Mouse (Mus musculus): ENCODE results near the gene Alyref. TPM values are rescaled to one million over a fixed set of nuclear protein-coding genes. Genes with fewer than 3 reads are reported as not detected.

The Alyref gene
- polyA plus RNA-seq, 1 experiment from 2014 or later, result 213 TPM

DNA sequence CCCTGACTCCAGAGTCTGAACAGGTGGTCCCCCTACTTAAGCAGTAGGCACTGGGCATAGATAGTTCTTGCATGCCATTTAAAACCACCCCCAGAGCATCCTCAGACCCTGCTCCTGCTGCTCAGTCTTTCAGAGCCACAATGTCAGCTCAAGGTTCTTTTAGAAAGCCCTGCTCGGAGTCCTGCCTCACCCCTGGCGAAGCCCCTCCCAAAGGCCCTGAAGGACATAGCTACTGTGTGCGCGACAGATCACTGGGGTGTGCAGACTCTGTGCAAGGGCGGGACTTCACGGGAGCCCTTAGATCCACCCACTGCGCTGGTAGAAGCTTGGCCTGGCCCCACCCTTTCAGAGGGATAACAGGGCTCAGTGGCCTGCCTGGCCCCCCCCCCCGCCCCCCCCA, 11.1 kb upstream of the Alyref start:
- TF ChIP-seq CTCF (IDR thresholded peaks at IDR 0.05; ENCODE audit: low read depth), result no peak
- H3K4me1 ChIP-seq (replicated peaks; ENCODE audit: control insufficient read depth, insufficient read depth), result peaks cover 3% of the 10 kb centered on the region; the same call in 1 of the 2 replicates
- DNase-seq (ENCODE audit: low spot score) (peak; percentile 66), ATAC-seq (ENCODE audit: low FRiP score, low TSS enrichment) (peak; percentile 48; the same call in 1 of the 2 replicates)
- no peak overlapping the region for H3K27ac ChIP-seq (replicated peaks)
- WGBS, result 31% methylated on average over 7 of the region's 8 CpGs
- peak overlapping the region; percentile 55; the same call in 1 of the 2 replicates for H3K9ac ChIP-seq (ENCODE audit: low read length)
- H3K36me3 ChIP-seq (ENCODE audit: control insufficient read depth, insufficient read depth, low read length), result peaks cover 12% of the 10 kb centered on the region
- H3K4me3 ChIP-seq (ENCODE audit: low read depth, low read length), result no peak overlapping the region
- H3K4me2 ChIP-seq (replicated peaks; ENCODE audit: low read depth), result peak overlapping the region; percentile 63
- no peaks in the 10 kb centered on the region for H3K9me3 ChIP-seq (ENCODE audit: control insufficient read depth, low read length)
- no peaks in the 10 kb centered on the region for H3K27me3 ChIP-seq (ENCODE audit: control insufficient read depth, insufficient read depth, low read length)

- 5% methylated on average over 44 of the region's 45 CpGs for WGBS
- H3K9ac ChIP-seq (ENCODE audit: low read length), result peak within 1 kb of the TSS; percentile 55
- TF ChIP-seq EP300 (optimal IDR thresholded peaks at IDR 0.05) (no peak), CTCF (IDR thresholded peaks at IDR 0.05; ENCODE audit: low read depth) (no peak)
- no peaks in the 10 kb centered on the region for H3K27me3 ChIP-seq (ENCODE audit: control insufficient read depth, insufficient read depth, low read length)
- H3K27ac ChIP-seq (replicated peaks), result no peak within 1 kb of the TSS
- peak within 1 kb of the TSS; percentile 63 for H3K4me2 ChIP-seq (replicated peaks; ENCODE audit: low read depth)
- H3K4me1 ChIP-seq (replicated peaks; ENCODE audit: control insufficient read depth, insufficient read depth), result peaks cover 3% of the 10 kb centered on the region; the same call in 1 of the 2 replicates
- ATAC-seq (ENCODE audit: low FRiP score, low TSS enrichment), result peak; percentile 18
- DNase-seq (ENCODE audit: low spot score), result peak; percentile 61
- H3K4me3 ChIP-seq (ENCODE audit: low read depth, low read length), result peak within 1 kb of the TSS; percentile 27; the same call in 1 of the 2 replicates
- H3K9me3 ChIP-seq (ENCODE audit: control insufficient read depth, low read length), result no peaks in the 10 kb centered on the region
- peaks cover 12% of the 10 kb centered on the region for H3K36me3 ChIP-seq (ENCODE audit: control insufficient read depth, insufficient read depth, low read length)
Observed at GRCm38 (mm10) chr11:120608241-120609034, 10.3 kb upstream of the Alyref start, which contains the start of gene Npb. Gene Npb, plus strand, starts transcription at chr11:120608477.

GRCm38 (mm10) chr11:120606764-120607163, 8.6 kb upstream of the Alyref start:
- Histone ChIP-seq H3K9me3 (ENCODE audit: control insufficient read depth, low read length) (no peaks in the 10 kb centered on the region), H3K4me3 (ENCODE audit: low read depth, low read length) (no peak overlapping the region), H3K9ac (ENCODE audit: low read length) (peak overlapping the region; percentile 35; the same call in 1 of the 2 replicates), H3K36me3 (ENCODE audit: control insufficient read depth, insufficient read depth, low read length) (peaks cover 14% of the 10 kb centered on the region), H3K4me2 (replicated peaks; ENCODE audit: low read depth) (no peak overlapping the region), H3K27me3 (ENCODE audit: control insufficient read depth, insufficient read depth, low read length) (no peaks in the 10 kb centered on the region), H3K27ac (replicated peaks) (no peak overlapping the region; the same call in 1 of the 2 replicates), H3K4me1 (replicated peaks; ENCODE audit: control insufficient read depth, insufficient read depth) (peaks cover 3% of the 10 kb centered on the region; the same call in 1 of the 2 replicates)
- DNase-seq (ENCODE audit: low spot score), result no peak
- no peak for ATAC-seq (ENCODE audit: low FRiP score, low TSS enrichment)
- 74% methylated on average over 4 of the region's 4 CpGs for WGBS
- TF ChIP-seq EP300 (optimal IDR thresholded peaks at IDR 0.05) (no peak), CTCF (IDR thresholded peaks at IDR 0.05; ENCODE audit: low read depth) (no peak)

- H3K9me3 ChIP-seq (ENCODE audit: control insufficient read depth, low read length), result no peaks in the 10 kb centered on the region
- H3K4me1 ChIP-seq (replicated peaks; ENCODE audit: control insufficient read depth, insufficient read depth), result peaks cover 3% of the 10 kb centered on the region; the same call in 1 of the 2 replicates
- DNase-seq (ENCODE audit: low spot score), result no peak
- WGBS, result 85% methylated on average over 7 of the region's 7 CpGs
- ATAC-seq (ENCODE audit: low FRiP score, low TSS enrichment), result no peak
- no peak overlapping the region for H3K9ac ChIP-seq (ENCODE audit: low read length)
- H3K36me3 ChIP-seq (ENCODE audit: control insufficient read depth, insufficient read depth, low read length), result peaks cover 8% of the 10 kb centered on the region
- H3K27me3 ChIP-seq (ENCODE audit: control insufficient read depth, insufficient read depth, low read length), result no peaks in the 10 kb centered on the region
- H3K27ac ChIP-seq (replicated peaks), result no peak overlapping the region
- no peak for TF ChIP-seq EP300 (optimal IDR thresholded peaks at IDR 0.05)
- TF ChIP-seq CTCF (IDR thresholded peaks at IDR 0.05; ENCODE audit: low read depth), result no peak
- H3K4me2 ChIP-seq (replicated peaks; ENCODE audit: low read depth), result no peak overlapping the region
- H3K4me3 ChIP-seq (ENCODE audit: low read depth, low read length), result no peak overlapping the region
Observed at GRCm38 (mm10) chr11:120605667-120606066, 7.5 kb upstream of the Alyref start.

DNA sequence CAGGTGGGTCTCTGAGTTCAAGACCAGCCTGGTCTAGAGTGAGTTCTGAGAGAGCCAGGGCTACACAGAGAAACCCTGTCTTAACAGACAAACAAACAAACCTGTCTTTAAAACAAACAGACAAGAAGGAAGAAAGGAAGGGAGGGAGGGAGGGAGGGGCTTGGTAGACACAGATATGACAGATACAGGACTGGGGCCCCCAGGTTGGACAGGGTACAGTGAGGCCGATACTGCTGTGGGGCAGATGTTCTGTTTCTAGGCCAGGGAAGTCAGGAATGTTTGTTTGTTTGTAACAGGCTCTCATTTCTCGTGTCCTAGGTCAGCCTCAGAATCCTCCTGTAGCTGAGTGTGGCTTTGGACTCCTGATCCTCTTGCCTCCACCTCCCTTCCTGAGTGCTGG, 5.4 kb upstream of the Alyref start:
- no peak overlapping the region for H3K4me2 ChIP-seq (replicated peaks; ENCODE audit: low read depth)
- no peak overlapping the region for H3K9ac ChIP-seq (ENCODE audit: low read length)
- peaks cover 1% of the 10 kb centered on the region; the same call in 1 of the 2 replicates for H3K4me1 ChIP-seq (replicated peaks; ENCODE audit: control insufficient read depth, insufficient read depth)
- H3K4me3 ChIP-seq (ENCODE audit: low read depth, low read length), result no peak overlapping the region
- H3K27ac ChIP-seq (replicated peaks), result no peak overlapping the region
- ATAC-seq (ENCODE audit: low FRiP score, low TSS enrichment) (no peak), DNase-seq (ENCODE audit: low spot score) (no peak)
- no peak for TF ChIP-seq EP300 (optimal IDR thresholded peaks at IDR 0.05)
- peaks cover 6% of the 10 kb centered on the region; the same call in 1 of the 2 replicates for H3K36me3 ChIP-seq (ENCODE audit: control insufficient read depth, insufficient read depth, low read length)
- no peaks in the 10 kb centered on the region for H3K9me3 ChIP-seq (ENCODE audit: control insufficient read depth, low read length)
- H3K27me3 ChIP-seq (ENCODE audit: control insufficient read depth, insufficient read depth, low read length), result no peaks in the 10 kb centered on the region
- 79% methylated on average over 2 of the region's 2 CpGs for WGBS

DNA sequence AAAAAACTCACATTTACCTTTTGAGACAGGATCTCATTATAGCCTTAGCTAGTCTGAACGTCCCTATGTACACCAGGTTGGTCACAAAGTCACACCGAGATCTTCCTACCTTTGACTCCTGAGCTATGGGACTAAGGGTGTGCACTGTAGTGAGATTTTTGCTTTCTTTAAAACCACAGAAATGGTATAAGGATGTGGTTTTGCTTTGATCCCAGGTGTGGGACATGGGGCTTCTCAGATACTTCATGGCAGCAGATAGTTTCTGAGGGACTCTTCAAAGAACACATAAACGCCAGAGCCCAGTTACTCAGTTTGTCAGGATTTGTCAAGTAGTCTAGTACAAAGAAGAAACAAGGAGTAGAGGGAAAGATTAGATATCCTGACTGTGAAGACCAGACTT, 2.6 kb upstream of the Alyref start:
- no peak overlapping the region for H3K4me2 ChIP-seq (replicated peaks; ENCODE audit: low read depth)
- peaks cover 9% of the 10 kb centered on the region; the same call in 1 of the 2 replicates for H3K36me3 ChIP-seq (ENCODE audit: control insufficient read depth, insufficient read depth, low read length)
- 96% methylated on average over 3 of the region's 3 CpGs for WGBS
- DNase-seq (ENCODE audit: low spot score), result no peak
- H3K27me3 ChIP-seq (ENCODE audit: control insufficient read depth, insufficient read depth, low read length), result no peaks in the 10 kb centered on the region
- H3K9me3 ChIP-seq (ENCODE audit: control insufficient read depth, low read length), result no peaks in the 10 kb centered on the region
- H3K9ac ChIP-seq (ENCODE audit: low read length), result no peak overlapping the region
- ATAC-seq (ENCODE audit: low FRiP score, low TSS enrichment), result no peak
- no peaks in the 10 kb centered on the region for H3K4me1 ChIP-seq (replicated peaks; ENCODE audit: control insufficient read depth, insufficient read depth)
- TF ChIP-seq EP300 (optimal IDR thresholded peaks at IDR 0.05) (no peak), CTCF (IDR thresholded peaks at IDR 0.05; ENCODE audit: low read depth) (no peak)
- no peak overlapping the region for H3K27ac ChIP-seq (replicated peaks)
- no peak overlapping the region for H3K4me3 ChIP-seq (ENCODE audit: low read depth, low read length)
